Mouse (Mus musculus) limb, embryonic 15.5 days (tissue): Measurements from ENCODE around the gene Gm17727. TPM values are rescaled to one million over a fixed set of nuclear protein-coding genes. Genes with fewer than 3 reads are reported as not detected.
"Not testable (repeated sequence)": the region's sequence is repeated elsewhere in the genome, so short reads cannot be mapped to it uniquely, and the experiment has no call there.

Experiments
- ATAC-seq: fragments of 200-750 bp; cut with Nextera tagmentation; 2 replicates; pipeline ENCODE4 v1.8.0; 2017; ENCODE audit warnings: low read depth, moderate TSS enrichment; ENCODE audit not compliant: insufficient number of reproducible peaks, low FRiP score, low TSS enrichment
- H3K27ac ChIP-seq: fragments of 300-500 bp; sonication (generic); 2 replicates; pipeline ENCODE4 v1.5.1; 2015; ENCODE audit warnings: moderate library complexity, mild to moderate bottlenecking, inconsistent platforms
- H3K27me3 ChIP-seq: fragments of 300-500 bp; sonication (generic); 2 replicates; pipeline ENCODE4 v1.6.1; 2015; ENCODE audit warnings: inconsistent platforms
- H3K36me3 ChIP-seq: fragments of 300-500 bp; sonication (generic); 2 replicates; pipeline ENCODE4 v1.6.1; 2015; ENCODE audit warnings: inconsistent platforms
- H3K4me1 ChIP-seq: fragments of 300-500 bp; sonication (generic); 2 replicates; pipeline ENCODE4 v1.6.1; 2015; ENCODE audit warnings: inconsistent platforms
- H3K4me2 ChIP-seq: fragments of 300-500 bp; sonication (generic); 2 replicates; pipeline ENCODE4 v1.6.1; 2015; ENCODE audit warnings: mild to moderate bottlenecking, inconsistent platforms
- H3K4me3 ChIP-seq: fragments of 300-500 bp; sonication (generic); 2 replicates; pipeline ENCODE4 v1.5.1; 2015; ENCODE audit warnings: mild to moderate bottlenecking, inconsistent platforms
- H3K9ac ChIP-seq: fragments of 300-500 bp; sonication (generic); 2 replicates; pipeline ENCODE4 v1.6.1; 2015; ENCODE audit warnings: inconsistent platforms
- H3K9me3 ChIP-seq: fragments of 300-500 bp; sonication (generic); 2 replicates; pipeline ENCODE4 v1.6.1; 2016; ENCODE audit warnings: inconsistent platforms
- WGBS: fragments of 180-500 bp; shearing (Covaris S2); methylation state at CpG from one replicate; pipeline ENCODE4 v1.1.7; 2015; 5-methylcytosine and 5-hydroxymethylcytosine counted together
- polyA plus RNA-seq: library from polyadenylated mRNA; unstranded; fragments of >200 nt; fragmentation: Nextera tagmentation; extraction: Ambion mirVana; gene quantifications from 2 replicates; pipeline ENCODE4 v1.2.1, GENCODE M21; 2015

The Gm17727 gene
- polyA plus RNA-seq: not detected in 2 replicates

GRCm38 (mm10) chr9:35778009-35778408 lies at the start of gene Gm17727:
Gm17727 (minus strand) TSS chr9:35778109.
- no peak for ATAC-seq
- WGBS: 61% methylated on average over 3 of the region's 3 CpGs

GRCm38 (mm10) chr9:35817881-35818280 lies 40.0 kb upstream of the Gm17727 start:
- H3K4me2 ChIP-seq, ATAC-seq, H3K27me3 ChIP-seq, H3K4me3 ChIP-seq, H3K36me3 ChIP-seq, H3K9me3 ChIP-seq, H3K27ac ChIP-seq, H3K4me1 ChIP-seq, H3K9ac ChIP-seq: not testable (repeated sequence)
- WGBS: 92% methylated on average over 15 of the region's 15 CpGs

More at GRCm38 (mm10) chr9:35778009-35778408, at the start of gene Gm17727:
- Histone ChIP-seq H3K9me3 (no peaks in the 10 kb centered on the region), H3K9ac (no peak within 1 kb of the TSS), H3K27me3 (no peaks in the 10 kb centered on the region), H3K36me3 (no peaks in the 10 kb centered on the region), H3K4me2 (no peak within 1 kb of the TSS), H3K4me1 (no peaks in the 10 kb centered on the region), H3K4me3 (no peak within 1 kb of the TSS), H3K27ac (no peak within 1 kb of the TSS)

DNA sequence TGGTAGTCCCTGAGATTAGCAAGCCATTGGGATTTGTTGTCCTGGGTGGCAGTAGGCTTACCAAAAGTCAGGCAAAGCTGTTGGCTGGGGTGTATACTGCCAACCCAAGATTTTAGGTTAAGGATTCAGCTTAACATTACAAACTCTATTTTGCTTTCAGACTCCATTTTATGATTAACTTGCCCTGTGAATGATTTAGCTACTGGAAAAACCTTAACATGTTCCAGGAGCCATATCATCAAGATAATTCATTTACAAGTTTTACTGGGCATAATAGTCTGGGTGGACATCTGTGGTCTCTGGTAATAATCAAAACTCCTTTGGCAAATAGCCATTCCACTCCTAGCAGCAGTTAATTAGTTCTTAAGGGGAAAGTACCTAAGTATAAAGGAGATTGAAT lies 20.2 kb upstream of the Gm17727 start:
- Histone ChIP-seq H3K9me3 (no peaks in the 10 kb centered on the region), H3K4me1 (no peaks in the 10 kb centered on the region), H3K36me3 (no peaks in the 10 kb centered on the region), H3K4me2 (no peak overlapping the region), H3K27ac (no peak overlapping the region), H3K9ac (no peak overlapping the region), H3K4me3 (no peak overlapping the region), H3K27me3 (no peaks in the 10 kb centered on the region)
- ATAC-seq: no peak

DNA sequence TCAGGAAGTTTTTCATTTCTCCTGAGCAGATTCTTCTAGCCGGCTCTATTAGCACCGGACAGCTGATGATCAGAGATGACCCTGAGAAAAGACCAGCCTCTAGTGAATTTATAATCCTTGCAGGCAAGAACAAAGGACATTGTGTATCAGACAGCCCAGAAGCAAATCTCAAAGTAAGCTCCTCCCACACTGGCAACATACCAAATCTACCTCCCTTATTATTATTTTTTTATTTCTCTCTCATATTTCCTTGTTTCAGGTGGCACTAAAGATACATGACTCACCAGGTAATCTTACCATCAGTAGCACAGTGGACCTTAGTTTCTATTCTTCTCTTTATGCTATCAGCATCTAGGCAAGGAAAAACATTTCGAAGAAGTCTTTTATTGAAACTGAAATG lies 12.1 kb upstream of the Gm17727 start, which contains the start of the genes Gm27235 and D730048I06Rik:
Gene Gm27235 (minus strand): TSS at position 101 of the 400 bp plus-strand sequence.
Gene D730048I06Rik (minus strand): TSS at position 112 of the 400 bp plus-strand sequence.
- H3K27me3 ChIP-seq: no peaks in the 10 kb centered on the region
- H3K4me2 ChIP-seq: no peak within 1 kb of the TSS
- H3K9ac ChIP-seq: no peak within 1 kb of the TSS
- 94% methylated on average over 3 of the region's 3 CpGs for WGBS
- no peak within 1 kb of the TSS for H3K4me3 ChIP-seq
- H3K36me3 ChIP-seq: no peaks in the 10 kb centered on the region
- ATAC-seq: no peak
- H3K4me1 ChIP-seq: no peaks in the 10 kb centered on the region
- no peak within 1 kb of the TSS for H3K27ac ChIP-seq
- H3K9me3 ChIP-seq: no peaks in the 10 kb centered on the region

DNA sequence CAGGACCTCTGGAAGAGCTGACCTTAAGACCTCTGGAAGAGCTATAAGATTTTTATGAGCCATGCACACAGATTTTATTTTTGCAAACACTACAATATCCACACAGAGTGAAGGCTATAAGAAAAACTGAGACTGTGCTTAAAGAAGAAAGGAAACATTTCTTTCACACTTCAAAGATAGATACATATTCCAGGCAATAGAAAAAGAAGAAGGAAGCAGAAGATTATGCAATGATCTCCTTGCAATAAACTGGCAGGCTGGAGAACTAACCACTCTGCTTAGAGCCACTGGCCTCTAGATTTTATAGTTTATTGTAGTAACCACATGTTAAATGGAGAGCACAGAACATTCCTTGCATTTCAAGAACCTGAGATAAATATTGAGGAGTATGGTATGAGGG lies 21.1 kb downstream of the Gm17727 start:
- Histone ChIP-seq H3K36me3 (no peaks in the 10 kb centered on the region), H3K4me3 (no peak overlapping the region), H3K27me3 (no peaks in the 10 kb centered on the region), H3K9me3 (no peaks in the 10 kb centered on the region), H3K4me1 (no peaks in the 10 kb centered on the region), H3K9ac (no peak overlapping the region), H3K4me2 (no peak overlapping the region), H3K27ac (no peak overlapping the region)
- no peak for ATAC-seq

DNA sequence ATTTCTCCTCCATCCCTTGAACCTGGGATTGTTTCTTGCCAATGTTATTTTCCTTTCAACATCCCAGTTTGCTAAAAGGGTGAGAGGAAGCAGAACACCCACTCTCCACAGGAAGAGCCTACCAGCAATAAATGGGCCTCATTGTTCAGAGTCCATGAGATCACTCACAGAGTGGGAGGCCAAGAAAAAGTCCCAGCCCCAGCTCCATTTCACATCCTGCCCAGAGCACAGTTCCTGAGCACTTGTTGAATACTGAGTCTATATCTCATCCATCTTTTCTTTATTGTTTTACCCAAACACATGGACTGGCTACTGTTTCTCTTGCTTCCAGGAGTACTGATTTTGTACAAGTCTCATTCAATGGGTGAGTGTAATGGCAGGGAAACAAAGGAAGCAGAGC lies 37.2 kb downstream of the Gm17727 start, which contains the start of gene Gm17677:
Gene Gm17677 (plus strand): TSS at position 301 of the 400 bp plus-strand sequence.
- H3K27me3 ChIP-seq: no peaks in the 10 kb centered on the region
- H3K4me3 ChIP-seq: no peak within 1 kb of the TSS
- no peak within 1 kb of the TSS for H3K9ac ChIP-seq
- H3K9me3 ChIP-seq: no peaks in the 10 kb centered on the region
- no peak for ATAC-seq
- no peaks in the 10 kb centered on the region for H3K36me3 ChIP-seq
- H3K4me2 ChIP-seq: no peak within 1 kb of the TSS
- H3K4me1 ChIP-seq: no peaks in the 10 kb centered on the region
- no peak within 1 kb of the TSS for H3K27ac ChIP-seq

Other genes starting within 250 kb of the Gm17727 start
- gene Ddx25, start 219.6 kb downstream of the Gm17727 start, polyA plus RNA-seq: 2.1 and 2.4 TPM in 2 replicates
- 17.2 and 19.2 TPM in 2 replicates for gene Pus3, start 219.5 kb downstream of the Gm17727 start, polyA plus RNA-seq
- 0.31 and 0.83 TPM in 2 replicates for gene Pate2, start 207.8 kb downstream of the Gm17727 start, polyA plus RNA-seq
- gene Hyls1, start 207.7 kb downstream of the Gm17727 start, polyA plus RNA-seq: 14.2 and 14.4 TPM in 2 replicates
- not detected in 2 replicates for gene Pate4, start 166.2 kb downstream of the Gm17727 start, polyA plus RNA-seq
- gene Pate3, start 129.9 kb downstream of the Gm17727 start, polyA plus RNA-seq: not detected in 2 replicates
- not detected in 2 replicates for gene Pate1, start 90.7 kb downstream of the Gm17727 start, polyA plus RNA-seq
- not detected in 2 replicates for gene Gm17677, start 37.1 kb downstream of the Gm17727 start, polyA plus RNA-seq
- gene Gm27235, start 12.0 kb upstream of the Gm17727 start, polyA plus RNA-seq: not detected in 2 replicates
- not detected in 2 replicates for gene D730048I06Rik, start 12.0 kb upstream of the Gm17727 start, polyA plus RNA-seq
- gene 9230110F15Rik, start 66.0 kb upstream of the Gm17727 start, polyA plus RNA-seq: not detected in 2 replicates
- not detected in 2 replicates for gene 9230113P08Rik, start 130.3 kb upstream of the Gm17727 start, polyA plus RNA-seq